In the genomic region with DNA sequence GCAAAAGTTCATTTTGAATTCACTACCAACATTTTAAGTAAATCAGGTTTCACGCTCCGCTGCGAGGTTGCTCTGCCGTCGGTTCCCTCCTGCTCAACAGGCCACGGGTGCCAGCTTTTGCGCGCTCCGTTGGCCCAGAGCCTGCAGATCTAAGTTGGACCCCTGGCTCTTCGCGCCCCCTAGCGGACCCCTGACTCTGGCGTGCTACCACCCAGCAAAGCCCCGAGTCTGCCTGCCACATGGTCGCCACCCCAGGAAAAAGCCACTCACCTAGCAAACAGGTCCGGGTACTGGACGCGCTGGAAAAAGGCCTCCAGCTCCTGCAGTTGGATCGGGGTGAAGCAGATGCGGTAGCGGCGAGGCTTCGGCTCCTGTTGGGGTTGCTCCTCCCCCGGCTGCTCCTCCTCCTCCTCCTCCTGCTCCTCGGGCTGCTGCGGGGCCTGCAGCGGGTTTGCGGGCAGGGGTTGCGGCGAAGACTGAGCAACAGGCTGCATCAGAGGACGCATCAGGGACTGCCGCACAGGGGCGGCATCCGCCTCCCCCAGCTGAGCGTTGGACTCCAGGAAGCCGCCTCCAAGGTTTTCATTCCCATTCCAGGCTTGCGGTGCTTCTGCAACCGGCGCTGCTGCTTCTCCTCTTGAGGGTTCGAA, we compare ENCODE assay signal across 8 mouse cellular contexts. TPM values are rescaled to one million over a fixed set of nuclear protein-coding genes. Genes with fewer than 3 reads are reported as not detected.
DNase-seq lines count a peak whose midpoint lies in the region; ATAC-seq and TF ChIP-seq lines count a peak whose summit lies in the region.

No protein-coding gene starts in this region.

- peak; percentile 11 to 19 for DNase-seq in left cerebral cortex, adult 2 months (ENCODE audit: extremely low spot score in 1 of 2, low spot score in 2 of 2)
- DNase-seq in left cerebral cortex, adult 9 months (ENCODE audit: low spot score in 2 of 2): no peak
- peak; percentile 68 for DNase-seq in WW6 (ENCODE audit: low read depth, low spot score)
- DNase-seq in forebrain, postnatal 0 days: no peak
- peak; percentile 48 for DNase-seq in kidney, postnatal 14 days
- DNase-seq in mesoderm, embryonic 11.5 days (ENCODE audit: low read depth, low spot score): peak; percentile 73
- DNase-seq in testis, postnatal 14 days (ENCODE audit: low spot score): peak; percentile 45

- H3K4me1 ChIP-seq in forebrain, postnatal 0 days (ENCODE audit: insufficient read depth): no peaks in the 10 kb centered on the region

- intact Hi-C loops in left cerebral cortex, adult 2 months (cut with DNase I): no loop called here

- no peak overlapping the region for H3K9ac ChIP-seq in forebrain, postnatal 0 days

- no peak overlapping the region for H3K4me3 ChIP-seq in left cerebral cortex, adult 2 months
- H3K4me3 ChIP-seq in forebrain, postnatal 0 days (ENCODE audit: low read depth, low read length): no peak overlapping the region

- no peak for ATAC-seq in forebrain, postnatal 0 days
- no peak for ATAC-seq in erythroid progenitor cell, adult 5-6 weeks (replicated peaks; ENCODE audit: low FRiP score, poor library complexity, severe bottlenecking)

- no peak overlapping the region for H3K4me2 ChIP-seq in forebrain, postnatal 0 days (ENCODE audit: low read depth)

- 32% methylated on average over 34 of the region's 40 CpGs for WGBS in forebrain, postnatal 0 days

- H3K27me3 ChIP-seq in forebrain, postnatal 0 days (ENCODE audit: insufficient read depth, low read length): peaks cover 34% of the 10 kb centered on the region

- H3K27ac ChIP-seq in left cerebral cortex, adult 2 months: no peak overlapping the region
- no peak overlapping the region for H3K27ac ChIP-seq in forebrain, postnatal 0 days (ENCODE audit: low read depth, low read length)

- no peaks in the 10 kb centered on the region for H3K36me3 ChIP-seq in forebrain, postnatal 0 days (ENCODE audit: insufficient read depth)

- H3K9me3 ChIP-seq in forebrain, postnatal 0 days (ENCODE audit: low read length): no peaks in the 10 kb centered on the region

- TF ChIP-seq CTCF in left cerebral cortex, adult 2 months (IDR thresholded peaks at IDR 0.05): peak; percentile 22
- TF ChIP-seq CTCF in forebrain, postnatal 0 days (IDR thresholded peaks at IDR 0.05; ENCODE audit: low read depth): peak; percentile 49

RNA-seq across cellular contexts. Expression of a gene that starts 3.7 kb away (rescaled TPM):
- total RNA-seq in left cerebral cortex, adult 2 months (2021): not detected
- total RNA-seq in forebrain, postnatal 0 days (2014; rRNA removed): not detected in 2 replicates
- polyA plus RNA-seq in forebrain, postnatal 0 days (2015; fragmentation: Nextera tagmentation; extraction: Ambion mirVana): not detected in 2 replicates
- not detected in 2 replicates for total RNA-seq in erythroid progenitor cell, adult 5-6 weeks (2015; ENCODE audit: low replicate concordance)
- not detected in 2 replicates for total RNA-seq in erythroid progenitor cell, adult 5-6 weeks (2017; ENCODE audit: low replicate concordance)

Comparison
In these comparisons a context has a peak if more than half of its experiments do, and no peak if none do; other contexts are left out.
1. DNase-seq: peak in left cerebral cortex, adult 2 months (2 of 2), WW6 (single experiment), kidney, postnatal 14 days (single experiment), mesoderm, embryonic 11.5 days (single experiment) and testis, postnatal 14 days (single experiment); none in left cerebral cortex, adult 9 months (0 of 2) and forebrain, postnatal 0 days (single experiment).